Mouse (Mus musculus) embryonic fibroblast, embryonic 13.5 days (primary cell): ENCODE data around the gene Pphln1.

ENCODE experiments used
- CTCF ChIP-seq: IDR thresholded peaks from 2 replicates; pipeline ENCODE4 v1.5.1; 2011; ENCODE audit warnings: mild to moderate bottlenecking, control low read depth, low read length, moderate library complexity, borderline replicate concordance; ENCODE audit not compliant: insufficient read depth
- POLR2A ChIP-seq: IDR thresholded peaks from 2 replicates; pipeline ENCODE4 v1.6.1; 2011; ENCODE audit warnings: low read depth, mild to moderate bottlenecking, control low read depth, low read length, moderate library complexity

- TF ChIP-seq CTCF, result no peak
- no peak for TF ChIP-seq POLR2A
Observed at GRCm38 (mm10) chr15:93461066-93461465, 62.9 kb downstream of the Pphln1 start.
